11 mouse cellular contexts compared by ENCODE assay signal in the genomic region with DNA sequence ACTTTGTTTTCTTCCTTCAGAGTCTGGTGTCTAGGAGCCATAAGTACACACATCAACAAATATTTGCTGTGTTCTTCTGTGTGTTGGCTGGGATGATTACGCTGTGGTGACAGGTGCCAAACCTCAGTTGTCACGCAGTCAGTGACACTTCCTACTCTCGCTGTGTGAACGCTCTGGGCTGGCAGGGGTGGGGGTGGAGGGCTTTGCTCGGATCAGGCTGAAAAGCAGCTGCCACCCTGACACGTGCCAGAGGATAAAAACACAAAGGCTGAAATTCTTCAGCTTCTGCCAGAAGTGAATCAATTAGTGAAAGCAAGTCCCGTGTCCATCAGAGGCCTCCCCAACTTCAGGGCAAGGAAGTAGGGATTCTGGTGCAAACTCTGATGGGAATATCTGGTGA. TPM values are rescaled to one million over a fixed set of nuclear protein-coding genes. Genes with fewer than 3 reads are reported as not detected.
A peak's percentile ranks its signal among the peaks of the same experiment; 100 is the strongest.
DNase-seq lines count a peak whose midpoint lies in the region; ATAC-seq lines count a peak whose summit lies in the region.
"Had no signal": no experiment of that assay in that cellular context is flagged by ENCODE, and none has a peak within 500 bp of the region (broad histone marks: within the 10 kb centered on the region; RNA-seq: fewer than 3 reads in every experiment).

No protein-coding gene starts in this region.

- WGBS in lung, embryonic 16.5 days, result 17% methylated on average over 7 of the region's 7 CpGs

- intact Hi-C loops in gastrocnemius, postnatal 14 days (cut with DNase I; ENCODE audit: low total_unique reads), result no loop called here

- ATAC-seq in CD4-positive, CD25-positive, alpha-beta regulatory T cell, adult 4 months, result peak; percentile 85
- ATAC-seq in lung, embryonic 16.5 days (ENCODE audit: low read depth), result 0 out of 2 replicates have a peak, but pooled peaks have one; percentile 37

- no peaks in the 10 kb centered on the region for H3K27me3 ChIP-seq in lung, embryonic 16.5 days (ENCODE audit: control insufficient read depth, insufficient read depth, low read depth, low read length)
- H3K27me3 ChIP-seq: embryonic facial prominence, embryonic 15.5 days had no signal

- H3K36me3 ChIP-seq in lung, embryonic 16.5 days (ENCODE audit: control insufficient read depth, insufficient read depth, low read length), result no peaks in the 10 kb centered on the region
- H3K36me3 ChIP-seq: embryonic facial prominence, embryonic 15.5 days had no signal

- H3K4me2 ChIP-seq in lung, embryonic 16.5 days (ENCODE audit: low read depth, low read length), result no peak overlapping the region
- H3K4me2 ChIP-seq: embryonic facial prominence, embryonic 15.5 days had no signal

- no peak overlapping the region for H3K9ac ChIP-seq in lung, embryonic 16.5 days (ENCODE audit: low read length)
- H3K9ac ChIP-seq: embryonic facial prominence, embryonic 15.5 days had no signal

- peaks cover 6% of the 10 kb centered on the region; the same call in 1 of the 2 replicates for H3K4me1 ChIP-seq in lung, embryonic 16.5 days (replicated peaks; ENCODE audit: control insufficient read depth, insufficient read depth, low read length)

- no peak overlapping the region for H3K4me3 ChIP-seq in lung, embryonic 16.5 days (ENCODE audit: low read length)
- H3K4me3 ChIP-seq: embryonic facial prominence, embryonic 15.5 days had no signal

- no peak overlapping the region for H3K27ac ChIP-seq in lung, embryonic 16.5 days (ENCODE audit: low read length)
- H3K27ac ChIP-seq: embryonic facial prominence, embryonic 15.5 days had no signal

- peak; percentile 33 for DNase-seq in gastrocnemius, postnatal 25 days
- no peak for DNase-seq in gastrocnemius, postnatal 14 days
- peak; percentile 73 for DNase-seq in retina, postnatal 1 day
- DNase-seq in yolk sac, embryonic 10.5 days (ENCODE audit: low spot score), result no peak
- no peak for DNase-seq in right cerebral cortex, postnatal 36 days (ENCODE audit: low spot score in 2 of 2)
- no peak for DNase-seq in heart, adult 8-10 months (ENCODE audit: low spot score)
- DNase-seq: heart, postnatal 10 days; right cerebral cortex, adult 18-20 months had no signal

- no peaks in the 10 kb centered on the region for H3K9me3 ChIP-seq in lung, embryonic 16.5 days (ENCODE audit: control insufficient read depth, low read length)
- H3K9me3 ChIP-seq: embryonic facial prominence, embryonic 15.5 days had no signal

RNA-seq across cellular contexts. Expression of a gene that starts 20.0 kb away (rescaled TPM):
- total RNA-seq in gastrocnemius, postnatal 25 days (2021), result 10 to 100 TPM; 19.1 to 21.7 TPM
- 10 to 100 TPM; 33.0 to 35.7 TPM for total RNA-seq in gastrocnemius, postnatal 14 days (2021)
- 1,000 to 10,000 TPM in 1 of 2 experiments, 100 to 1,000 TPM in 1; 800 to 1,019 TPM for polyA plus RNA-seq in CD4-positive, CD25-positive, alpha-beta regulatory T cell, adult 4 months (2017; shearing (Covaris generic))
- 108 and 115 TPM in 2 replicates for polyA plus RNA-seq in lung, embryonic 16.5 days (2015; fragmentation: Nextera tagmentation; extraction: Ambion mirVana)
- 10 to 100 TPM; 38.1 to 53.7 (median 46.6) TPM for total RNA-seq in heart, adult 8-10 months (2022)

Comparison
In these comparisons a context has a peak if more than half of its experiments do, and no peak if none do; other contexts are left out.
1. DNase-seq: peak in gastrocnemius, postnatal 25 days (single experiment) and retina, postnatal 1 day (single experiment); none in gastrocnemius, postnatal 14 days (single experiment), yolk sac, embryonic 10.5 days (single experiment), right cerebral cortex, postnatal 36 days (0 of 2) and heart, adult 8-10 months (single experiment).